Comparison of ENCODE assay signal across 30 mouse cellular contexts in genomic region chr11:6549770-6550169, GRCm38 (mm10). TPM values are rescaled to one million over a fixed set of nuclear protein-coding genes. Genes with fewer than 3 reads are reported as not detected.
"Had no signal": no experiment of that assay in that cellular context is flagged by ENCODE, and none has a peak within 500 bp of the region (broad histone marks: within the 10 kb centered on the region; RNA-seq: fewer than 3 reads in every experiment).

No protein-coding gene starts in this region.

- DNase-seq: cerebellum, adult 18-20 months; cerebellum, adult 2 months; cerebellum, adult 8-10 months; cerebellum, adult 9-10 months; cerebellum, adult 9-11 months; cerebellum, postnatal 10 days; cerebellum, postnatal 14 days; cerebellum, postnatal 25 days; cerebellum, postnatal 36 days; embryo, embryonic 11 days; forebrain, postnatal 0 days; gastrocnemius, adult 2 months; gastrocnemius, postnatal 10 days; gastrocnemius, postnatal 14 days; gastrocnemius, postnatal 25 days; gastrocnemius, postnatal 36 days; heart, adult 18-20 months had no signal

- ATAC-seq: forebrain, embryonic 13.5 days; forebrain, embryonic 14.5 days; forebrain, embryonic 15.5 days; forebrain, embryonic 16.5 days; forebrain, postnatal 0 days had no signal

- H3K36me3 ChIP-seq: forebrain, embryonic 15.5 days had no signal

- H3K9ac ChIP-seq: embryonic facial prominence, embryonic 12.5 days; embryonic facial prominence, embryonic 13.5 days; embryonic facial prominence, embryonic 15.5 days; forebrain, embryonic 12.5 days; forebrain, embryonic 13.5 days; forebrain, embryonic 15.5 days; forebrain, postnatal 0 days had no signal

- H3K27ac ChIP-seq: embryonic facial prominence, embryonic 10.5 days; embryonic facial prominence, embryonic 12.5 days; embryonic facial prominence, embryonic 13.5 days; embryonic facial prominence, embryonic 15.5 days; forebrain, embryonic 10.5 days; forebrain, embryonic 12.5 days; forebrain, embryonic 13.5 days; forebrain, embryonic 15.5 days; gastrocnemius, adult 2 months had no signal

- H3K4me2 ChIP-seq: embryonic facial prominence, embryonic 12.5 days; embryonic facial prominence, embryonic 13.5 days; embryonic facial prominence, embryonic 15.5 days; forebrain, embryonic 12.5 days; forebrain, embryonic 13.5 days; forebrain, embryonic 15.5 days had no signal

- H3K9me3 ChIP-seq: embryonic facial prominence, embryonic 10.5 days; embryonic facial prominence, embryonic 12.5 days; embryonic facial prominence, embryonic 13.5 days; embryonic facial prominence, embryonic 15.5 days; forebrain, embryonic 10.5 days; forebrain, embryonic 12.5 days; forebrain, embryonic 13.5 days; forebrain, embryonic 15.5 days had no signal

- H3K27me3 ChIP-seq: embryonic facial prominence, embryonic 12.5 days; embryonic facial prominence, embryonic 13.5 days; embryonic facial prominence, embryonic 15.5 days; forebrain, embryonic 12.5 days; forebrain, embryonic 13.5 days; forebrain, embryonic 15.5 days had no signal

- H3K4me3 ChIP-seq: embryonic facial prominence, embryonic 10.5 days; embryonic facial prominence, embryonic 12.5 days; embryonic facial prominence, embryonic 13.5 days; embryonic facial prominence, embryonic 15.5 days; erythroblast, embryonic 14.5 days; forebrain, embryonic 10.5 days; forebrain, embryonic 12.5 days; forebrain, embryonic 13.5 days; forebrain, embryonic 15.5 days; gastrocnemius, adult 2 months had no signal

RNA-seq across cellular contexts. Expression of gene Nacad, which starts 56.1 kb away (rescaled TPM):
- total RNA-seq: common myeloid progenitor, adult 5-6 weeks; granulocyte monocyte progenitor cell, adult 5-6 weeks had no signal
